Mouse (Mus musculus) small intestine, adult 2 months (tissue): ENCODE data around the gene Ddx20.

Experiments
- CTCF ChIP-seq: fragments of 200-500 bp; IDR thresholded peaks from 2 replicates; pipeline ENCODE4 v1.5.1; 2012; ENCODE audit warnings: low read depth, mild to moderate bottlenecking, control low read depth, inconsistent platforms, low read length, moderate library complexity, mixed read lengths; ENCODE audit not compliant: insufficient replicate concordance, insufficient read length; ENCODE audit errors: extremely low read depth
- POLR2A ChIP-seq: fragments of 200-500 bp; IDR thresholded peaks from 2 replicates; pipeline ENCODE4 v1.6.1; 2012; ENCODE audit warnings: low read depth, mild to moderate bottlenecking, control low read depth, inconsistent platforms, low read length, moderate library complexity

- no peak for TF ChIP-seq CTCF
- no peak for TF ChIP-seq POLR2A
Measured at GRCm38 (mm10) chr3:105632296-105632695, 55.1 kb downstream of the Ddx20 start.
